Mouse (Mus musculus): Measurements from ENCODE around the gene Skap1.

DNA sequence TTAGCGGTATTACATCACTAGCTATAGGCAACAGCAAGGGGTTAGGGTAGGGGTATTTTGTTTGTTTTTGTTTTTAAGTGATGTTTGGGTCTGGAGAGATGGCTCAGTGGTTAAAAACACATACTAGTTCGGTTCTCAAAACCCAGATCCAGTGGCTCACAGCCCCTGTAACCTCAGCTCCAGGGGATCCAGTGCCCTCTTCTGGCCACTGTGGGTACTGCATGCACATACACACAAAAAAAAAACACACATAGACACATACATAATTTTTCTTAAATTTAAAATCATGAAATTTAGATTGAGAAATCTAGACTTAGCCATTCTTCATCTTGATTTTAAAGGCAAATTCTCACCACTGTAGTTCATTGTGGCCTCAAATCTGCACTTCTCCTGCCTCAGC lies 221.0 kb downstream of the Skap1 start:
- TF ChIP-seq NANOG (IDR thresholded peaks at IDR 0.05; ENCODE audit: borderline replicate concordance, low read length) = no peak
- TF ChIP-seq CTCF (conservative IDR thresholded peaks at IDR 0.05; ENCODE audit: low read length) = peak; percentile 90
- no peak for TF ChIP-seq POU5F1 (IDR thresholded peaks at IDR 0.05; ENCODE audit: borderline replicate concordance, low read length)

All from E14TG2a.4 (cell line).